Mouse (Mus musculus): ENCODE results near the gene Dnajc5g. TPM values are rescaled to one million over a fixed set of nuclear protein-coding genes. Genes with fewer than 3 reads are reported as not detected.

The Dnajc5g gene
- polyA plus RNA-seq, 1 experiment, result not detected

GRCm38 (mm10) chr5:31136730-31137424 is 30.8 kb downstream of the Dnajc5g start:
- H3K4me1 ChIP-seq (ENCODE audit: control insufficient read depth, insufficient read depth, insufficient read length), result no peaks in the 10 kb centered on the region
- no peak for DNase-seq (ENCODE audit: low read depth in 1 of 2, low spot score in 2 of 2)
- peaks cover 22% of the 10 kb centered on the region for H3K27me3 ChIP-seq (ENCODE audit: control insufficient read depth, insufficient read depth, low read length)
- 6% methylated on average over 33 of the region's 33 CpGs for WGBS
- TF ChIP-seq CTCF (IDR thresholded peaks at IDR 0.05; ENCODE audit: extremely low read depth, insufficient read depth, insufficient read length, insufficient replicate concordance), result no peak
- no peak for TF ChIP-seq POLR2A (IDR thresholded peaks at IDR 0.05; ENCODE audit: low read depth, low read length)
- H3K27ac ChIP-seq (ENCODE audit: insufficient read depth, low read length), result no peak overlapping the region
- peaks cover 4% of the 10 kb centered on the region for H3K36me3 ChIP-seq (ENCODE audit: control insufficient read depth, insufficient read depth, low read length)
- H3K4me3 ChIP-seq (ENCODE audit: extremely low read depth, insufficient read depth, insufficient read length), result no peak overlapping the region

GRCm38 (mm10) chr5:31137658-31138057 is 31.6 kb downstream of the Dnajc5g start:
- WGBS, result 9% methylated on average over 13 of the region's 13 CpGs

GRCm38 (mm10) chr5:31138241-31138967 is 32.3 kb downstream of the Dnajc5g start, which contains the start of gene Ucn:
TSS of gene Ucn (minus strand) at chr5:31138829.
- peaks cover 22% of the 10 kb centered on the region for H3K27me3 ChIP-seq (ENCODE audit: control insufficient read depth, insufficient read depth, low read length)
- TF ChIP-seq CTCF (IDR thresholded peaks at IDR 0.05; ENCODE audit: extremely low read depth, insufficient read depth, insufficient read length, insufficient replicate concordance), result no peak
- TF ChIP-seq POLR2A (IDR thresholded peaks at IDR 0.05; ENCODE audit: low read depth, low read length), result no peak
- H3K4me1 ChIP-seq (ENCODE audit: control insufficient read depth, insufficient read depth, insufficient read length), result no peaks in the 10 kb centered on the region
- H3K27ac ChIP-seq (ENCODE audit: insufficient read depth, low read length), result no peak within 1 kb of the TSS
- no peak within 1 kb of the TSS for H3K4me3 ChIP-seq (ENCODE audit: extremely low read depth, insufficient read depth, insufficient read length)
- DNase-seq (ENCODE audit: low read depth in 1 of 2, low spot score in 2 of 2), result no peak
- peaks cover 7% of the 10 kb centered on the region for H3K36me3 ChIP-seq (ENCODE audit: control insufficient read depth, insufficient read depth, low read length)
- 4% methylated on average over 52 of the region's 52 CpGs for WGBS

More at GRCm38 (mm10) chr5:31137658-31138057, 31.6 kb downstream of the Dnajc5g start:
- DNase-seq (ENCODE audit: low read depth in 1 of 2, low spot score in 2 of 2), result no peak
- Histone ChIP-seq H3K4me3 (ENCODE audit: extremely low read depth, insufficient read depth, insufficient read length) (no peak overlapping the region), H3K36me3 (ENCODE audit: control insufficient read depth, insufficient read depth, low read length) (peaks cover 6% of the 10 kb centered on the region), H3K27me3 (ENCODE audit: control insufficient read depth, insufficient read depth, low read length) (peaks cover 22% of the 10 kb centered on the region), H3K27ac (ENCODE audit: insufficient read depth, low read length) (no peak overlapping the region), H3K4me1 (ENCODE audit: control insufficient read depth, insufficient read depth, insufficient read length) (no peaks in the 10 kb centered on the region)
- TF ChIP-seq POLR2A (IDR thresholded peaks at IDR 0.05; ENCODE audit: low read depth, low read length) (no peak), CTCF (IDR thresholded peaks at IDR 0.05; ENCODE audit: extremely low read depth, insufficient read depth, insufficient read length, insufficient replicate concordance) (no peak)

DNA sequence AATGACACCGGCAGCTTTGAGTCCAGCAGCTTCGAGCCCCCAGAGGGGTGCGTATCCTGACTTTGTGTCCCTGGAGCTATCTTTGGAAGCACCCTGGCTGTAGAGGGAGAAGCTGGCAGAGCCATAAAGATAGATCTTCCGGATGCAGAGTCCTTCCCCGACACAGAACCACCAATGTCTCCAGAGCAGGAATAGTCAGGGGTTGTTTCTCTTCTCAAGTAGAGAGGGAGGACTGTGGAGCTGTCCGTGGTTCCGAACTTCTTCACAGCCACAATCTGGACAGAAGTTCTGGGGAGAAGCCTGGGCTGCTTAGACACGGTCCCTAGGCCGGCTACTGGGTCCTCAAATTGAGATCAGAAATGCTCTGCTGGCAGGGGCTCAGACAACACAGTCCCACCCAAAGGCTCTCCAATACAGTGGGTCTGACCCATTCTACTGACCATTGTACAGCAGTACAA is 32.9 kb downstream of the Dnajc5g start:
- TF ChIP-seq CTCF (IDR thresholded peaks at IDR 0.05; ENCODE audit: extremely low read depth, insufficient read depth, insufficient read length, insufficient replicate concordance) (no peak), POLR2A (IDR thresholded peaks at IDR 0.05; ENCODE audit: low read depth, low read length) (no peak)
- Histone ChIP-seq H3K4me1 (ENCODE audit: control insufficient read depth, insufficient read depth, insufficient read length) (no peaks in the 10 kb centered on the region), H3K36me3 (ENCODE audit: control insufficient read depth, insufficient read depth, low read length) (peaks cover 8% of the 10 kb centered on the region), H3K27ac (ENCODE audit: insufficient read depth, low read length) (no peak overlapping the region), H3K27me3 (ENCODE audit: control insufficient read depth, insufficient read depth, low read length) (peaks cover 22% of the 10 kb centered on the region), H3K4me3 (ENCODE audit: extremely low read depth, insufficient read depth, insufficient read length) (no peak overlapping the region)
- no peak for DNase-seq (ENCODE audit: low read depth in 1 of 2, low spot score in 2 of 2)
- 20% methylated on average over 9 of the region's 9 CpGs for WGBS

- WGBS, result 93% methylated on average over 4 of the region's 4 CpGs
- Histone ChIP-seq H3K27ac (ENCODE audit: insufficient read depth, low read length) (no peak overlapping the region), H3K27me3 (ENCODE audit: control insufficient read depth, insufficient read depth, low read length) (no peaks in the 10 kb centered on the region), H3K36me3 (ENCODE audit: control insufficient read depth, insufficient read depth, low read length) (no peaks in the 10 kb centered on the region), H3K4me1 (ENCODE audit: control insufficient read depth, insufficient read depth, insufficient read length) (peaks cover 4% of the 10 kb centered on the region; the same call in 1 of the 2 replicates), H3K4me3 (ENCODE audit: extremely low read depth, insufficient read depth, insufficient read length) (no peak overlapping the region)
- TF ChIP-seq POLR2A (IDR thresholded peaks at IDR 0.05; ENCODE audit: low read depth, low read length), result no peak
- TF ChIP-seq CTCF (IDR thresholded peaks at IDR 0.05; ENCODE audit: extremely low read depth, insufficient read depth, insufficient read length, insufficient replicate concordance), result no peak
- no peak for DNase-seq (ENCODE audit: low read depth in 1 of 2, low spot score in 2 of 2)
Observed at GRCm38 (mm10) chr5:31149781-31150180, 43.7 kb downstream of the Dnajc5g start.

- Histone ChIP-seq H3K4me1 (ENCODE audit: control insufficient read depth, insufficient read depth, insufficient read length) (peaks cover 4% of the 10 kb centered on the region; the same call in 1 of the 2 replicates), H3K36me3 (ENCODE audit: control insufficient read depth, insufficient read depth, low read length) (no peaks in the 10 kb centered on the region), H3K27me3 (ENCODE audit: control insufficient read depth, insufficient read depth, low read length) (no peaks in the 10 kb centered on the region), H3K27ac (ENCODE audit: insufficient read depth, low read length) (no peak overlapping the region), H3K4me3 (ENCODE audit: extremely low read depth, insufficient read depth, insufficient read length) (no peak overlapping the region)
- no peak for DNase-seq (ENCODE audit: low read depth in 1 of 2, low spot score in 2 of 2)
- TF ChIP-seq POLR2A (IDR thresholded peaks at IDR 0.05; ENCODE audit: low read depth, low read length), result no peak
- no peak for TF ChIP-seq CTCF (IDR thresholded peaks at IDR 0.05; ENCODE audit: extremely low read depth, insufficient read depth, insufficient read length, insufficient replicate concordance)
- WGBS, result 88% methylated on average over 3 of the region's 3 CpGs
Observed at GRCm38 (mm10) chr5:31151746-31152145, 45.7 kb downstream of the Dnajc5g start.
